Mouse (Mus musculus) MEL (cell line): Measurements from ENCODE around the gene Atrip. TPM values are rescaled to one million over a fixed set of nuclear protein-coding genes. Genes with fewer than 3 reads are reported as not detected.

Source experiments
- DNase-seq: peaks from one replicate; pipeline ENCODE4 v3.0.0; 2011; ENCODE audit warnings: low read depth, low spot score
- H3K27ac ChIP-seq: 2 replicates; pipeline ENCODE4 v1.5.1; 2012; ENCODE audit warnings: low read depth, mild to moderate bottlenecking, control low read depth, low read length, moderate library complexity; ENCODE audit not compliant: control insufficient read depth
- H3K27me3 ChIP-seq, 2 experiments: fragments of 150-350 bp in 1 of 2; sonication (generic) in 1 of 2; 2 replicates each; pipeline ENCODE4 v1.6.1; 2012; ENCODE audit warnings: low read length in 2 of 2, mild to moderate bottlenecking in 2 of 2, improper control_type of control experiment in 1 of 2, moderate library complexity in 1 of 2; ENCODE audit not compliant: insufficient read depth in 2 of 2, control insufficient read depth in 1 of 2
- H3K36me3 ChIP-seq, 2 experiments: 2 replicates each; pipeline ENCODE4 v1.6.1; 2012 to 2014; ENCODE audit warnings: low read length in 2 of 2, improper control_type of control experiment in 1 of 2, inconsistent platforms in 1 of 2, mild to moderate bottlenecking in 1 of 2; ENCODE audit not compliant: insufficient read depth in 2 of 2, control insufficient read depth in 1 of 2
- H3K4me1 ChIP-seq, 2 experiments: fragments of 150-350 bp in 1 of 2; sonication (generic) in 1 of 2; 2 replicates each; pipeline ENCODE4 v1.6.1; 2012; ENCODE audit warnings: low read length in 2 of 2, improper control_type of control experiment in 1 of 2, mild to moderate bottlenecking in 1 of 2; ENCODE audit not compliant: insufficient read depth in 2 of 2, control insufficient read depth in 1 of 2
- H3K4me3 ChIP-seq, 2 experiments: fragments of 150-350 bp in 1 of 2; sonication (generic) in 1 of 2; 2 replicates each; pipeline ENCODE4 v1.5.1; 2012; ENCODE audit warnings: low read depth in 2 of 2, low read length in 2 of 2, mild to moderate bottlenecking in 2 of 2, moderate library complexity in 2 of 2, control low read depth in 1 of 2, improper control_type of control experiment in 1 of 2; ENCODE audit not compliant: control insufficient read depth in 1 of 2, insufficient read depth in 1 of 2
- H3K79me2 ChIP-seq: 2 replicates; pipeline ENCODE4 v1.6.1; 2012; ENCODE audit warnings: mild to moderate bottlenecking, low read length, moderate library complexity; ENCODE audit not compliant: control insufficient read depth, poor library complexity, insufficient read depth
- H3K9ac ChIP-seq: 2 replicates; pipeline ENCODE4 v1.6.1; 2012; ENCODE audit warnings: low read depth, mild to moderate bottlenecking, control low read depth, low read length, moderate library complexity; ENCODE audit not compliant: control insufficient read depth, poor library complexity, severe bottlenecking
- H3K9me3 ChIP-seq: fragments of 150-350 bp; sonication (generic); replicated peaks from 2 replicates; pipeline ENCODE4 v1.6.1; 2012; ENCODE audit warnings: mild to moderate bottlenecking, low read length, improper control_type of control experiment, moderate library complexity; ENCODE audit not compliant: insufficient read depth
- CHD2 ChIP-seq: IDR thresholded peaks from 2 replicates; pipeline ENCODE4 v1.6.1; 2011; ENCODE audit warnings: low read length, improper control_type of control experiment
- E2F4 ChIP-seq: IDR thresholded peaks from 2 replicates; pipeline ENCODE4 v1.6.1; 2011; ENCODE audit warnings: low read depth, low read length, improper control_type of control experiment, borderline replicate concordance
- ELF1 ChIP-seq: IDR thresholded peaks from 2 replicates; pipeline ENCODE4 v1.6.1; 2014; ENCODE audit warnings: low read depth, mild to moderate bottlenecking, inconsistent platforms, low read length, improper control_type of control experiment, moderate library complexity
- EP300 ChIP-seq, 2 experiments: IDR thresholded peaks; 2 replicates each; pipeline ENCODE4 v1.6.1; 2011; ENCODE audit warnings: improper control_type of control experiment in 2 of 2, low read length in 2 of 2, low read depth in 1 of 2, mild to moderate bottlenecking in 1 of 2
- ETS1 ChIP-seq: IDR thresholded peaks from 2 replicates; pipeline ENCODE4 v1.6.1; 2012; ENCODE audit warnings: low read depth, mild to moderate bottlenecking, inconsistent platforms, low read length, improper control_type of control experiment, moderate library complexity
- GABPA ChIP-seq: IDR thresholded peaks from 2 replicates; pipeline ENCODE4 v1.6.1; 2012; ENCODE audit warnings: low read depth, mild to moderate bottlenecking, inconsistent platforms, low read length, improper control_type of control experiment, moderate library complexity
- GATA1 ChIP-seq: IDR thresholded peaks from 2 replicates; pipeline ENCODE4 v1.6.1; 2011; ENCODE audit warnings: low read depth, low read length, improper control_type of control experiment
- JUND ChIP-seq: IDR thresholded peaks from 2 replicates; pipeline ENCODE4 v1.6.1; 2011; ENCODE audit warnings: low read depth, mild to moderate bottlenecking, improper control_type of control experiment, low read length
- KAT2A ChIP-seq: conservative IDR thresholded peaks from 2 replicates; pipeline ENCODE4 v1.6.1; 2012; ENCODE audit warnings: low read depth, low read length, improper control_type of control experiment, inconsistent platforms
- MAFK ChIP-seq: IDR thresholded peaks from 2 replicates; pipeline ENCODE4 v1.6.1; 2011; ENCODE audit warnings: low read depth, mild to moderate bottlenecking, low read length, improper control_type of control experiment, borderline replicate concordance
- MAX ChIP-seq: IDR thresholded peaks from 2 replicates; pipeline ENCODE4 v1.6.1; 2011; ENCODE audit warnings: low read length, improper control_type of control experiment
- MAZ ChIP-seq: IDR thresholded peaks from 2 replicates; pipeline ENCODE4 v1.6.1; 2012; ENCODE audit warnings: low read depth, mild to moderate bottlenecking, inconsistent platforms, low read length, improper control_type of control experiment
- MEF2A ChIP-seq: IDR thresholded peaks from 2 replicates; pipeline ENCODE4 v1.6.1; 2014; ENCODE audit warnings: low read depth, mild to moderate bottlenecking, inconsistent platforms, low read length, improper control_type of control experiment; ENCODE audit not compliant: poor library complexity, insufficient replicate concordance, severe bottlenecking; ENCODE audit errors: extremely low read depth
- MXI1 ChIP-seq: IDR thresholded peaks from 2 replicates; pipeline ENCODE4 v1.6.1; 2011; ENCODE audit warnings: mild to moderate bottlenecking, low read depth, low read length, improper control_type of control experiment
- MYB ChIP-seq: IDR thresholded peaks from 2 replicates; pipeline ENCODE4 v1.6.1; 2011; ENCODE audit warnings: mild to moderate bottlenecking, low read depth, low read length, improper control_type of control experiment
- POLR2A ChIP-seq, 2 experiments: IDR thresholded peaks; 2 replicates each; pipeline ENCODE4 v1.6.1; 2011 to 2012; ENCODE audit warnings: low read length in 2 of 2, mild to moderate bottlenecking in 2 of 2, control low read depth in 1 of 2, improper control_type of control experiment in 1 of 2, low read depth in 1 of 2, moderate library complexity in 1 of 2; ENCODE audit not compliant: control insufficient read depth in 1 of 2, insufficient read depth in 1 of 2, poor library complexity in 1 of 2
- POLR2AphosphoS2 ChIP-seq: IDR thresholded peaks from 2 replicates; pipeline ENCODE4 v1.6.1; 2011; ENCODE audit warnings: low read length, improper control_type of control experiment
- RAD21 ChIP-seq: IDR thresholded peaks from 2 replicates; pipeline ENCODE4 v1.6.1; 2011; ENCODE audit warnings: mild to moderate bottlenecking, low read depth, low read length, improper control_type of control experiment
- RCOR1 ChIP-seq: IDR thresholded peaks from 2 replicates; pipeline ENCODE4 v1.6.1; 2012; ENCODE audit warnings: low read depth, mild to moderate bottlenecking, inconsistent platforms, low read length, improper control_type of control experiment
- SMC3 ChIP-seq: IDR thresholded peaks from 2 replicates; pipeline ENCODE4 v1.6.1; 2011; ENCODE audit warnings: low read depth, low read length, improper control_type of control experiment
- TAL1 ChIP-seq: IDR thresholded peaks from 2 replicates; pipeline ENCODE4 v1.6.1; 2012; ENCODE audit warnings: mild to moderate bottlenecking, inconsistent platforms, low read length, moderate library complexity, mixed read lengths
- TCF12 ChIP-seq: IDR thresholded peaks from 2 replicates; pipeline ENCODE4 v1.6.1; 2014; ENCODE audit warnings: low read depth, mild to moderate bottlenecking, inconsistent platforms, low read length, improper control_type of control experiment, moderate library complexity
- USF1 ChIP-seq: IDR thresholded peaks from 2 replicates; pipeline ENCODE4 v1.6.1; 2014; ENCODE audit warnings: low read depth, mild to moderate bottlenecking, inconsistent platforms, low read length, improper control_type of control experiment, moderate library complexity
- USF2 ChIP-seq, 2 experiments: IDR thresholded peaks; 2 replicates each; pipeline ENCODE4 v1.6.1; 2011 to 2012; ENCODE audit warnings: improper control_type of control experiment in 2 of 2, low read length in 2 of 2, borderline replicate concordance in 1 of 2, inconsistent platforms in 1 of 2, low read depth in 1 of 2, mild to moderate bottlenecking in 1 of 2; ENCODE audit not compliant: insufficient read depth in 1 of 2
- ZC3H11A ChIP-seq: IDR thresholded peaks from 2 replicates; pipeline ENCODE4 v1.6.1; 2012; ENCODE audit warnings: low read depth, mild to moderate bottlenecking, inconsistent platforms, low read length, improper control_type of control experiment
- ZKSCAN1 ChIP-seq: IDR thresholded peaks from 2 replicates; pipeline ENCODE4 v1.6.1; 2012; ENCODE audit warnings: low read depth, mild to moderate bottlenecking, inconsistent platforms, low read length, improper control_type of control experiment, moderate library complexity
- ZMIZ1 ChIP-seq: IDR thresholded peaks from 2 replicates; pipeline ENCODE4 v1.6.1; 2012; ENCODE audit warnings: low read depth, mild to moderate bottlenecking, inconsistent platforms, low read length, improper control_type of control experiment, moderate library complexity
- ZNF384 ChIP-seq: IDR thresholded peaks from 2 replicates; pipeline ENCODE4 v1.6.1; 2012; ENCODE audit warnings: low read depth, mild to moderate bottlenecking, inconsistent platforms, low read length, improper control_type of control experiment
- polyA plus RNA-seq, 2 experiments: library from polyadenylated mRNA; stranded (reverse) in 1 of 2; unstranded in 1 of 2; fragments of >175 nt in 1 of 2; fragments of >200 nt in 1 of 2; gene quantifications; 2 replicates each; pipeline versions ENCODE4 v1.2.1 to v1.2.4; 2012; ENCODE audit warnings: low replicate concordance in 2 of 2, low read depth in 1 of 2; ENCODE audit not compliant: insufficient read length in 2 of 2, insufficient read depth in 1 of 2, missing spikeins in 1 of 2
- total RNA-seq: library from RNA; depleted of rRNA; stranded (reverse); fragments of 300-350 nt; gene quantifications from 2 replicates; pipeline ENCODE4 v1.2.3, GENCODE M21; 2012

The Atrip gene
- total and polyA plus RNA-seq, 3 experiments, result 18.4 to 35.3 TPM; not detected in 1

GRCm38 (mm10) chr9:109097831-109098230, 23.9 kb upstream of the Atrip start:
- Histone ChIP-seq H3K9me3 (no peaks in the 10 kb centered on the region), H3K27ac (no peak overlapping the region), H3K4me3 (no peak overlapping the region), H3K27me3 (no peaks in the 10 kb centered on the region), H3K36me3 (no peaks in the 10 kb centered on the region), H3K79me2 (no peaks in the 10 kb centered on the region), H3K9ac (no peak overlapping the region), H3K4me1 (no peaks in the 10 kb centered on the region)
- DNase-seq, result no peak
- TF ChIP-seq MEF2A (no peak), ZC3H11A (no peak), TCF12 (no peak), MYB (no peak), GABPA (no peak), SMC3 (no peak), POLR2A (IDR thresholded peaks at IDR 0.05; ENCODE audit: control insufficient read depth in 1 of 2, insufficient read depth in 1 of 2, low read depth in 1 of 2, low read length in 2 of 2, poor library complexity in 1 of 2) (no peak), E2F4 (no peak), ZKSCAN1 (no peak), USF1 (no peak), EP300 (IDR thresholded peaks at IDR 0.05; ENCODE audit: low read depth in 1 of 2, low read length in 2 of 2) (no peak), MAZ (no peak), JUND (no peak), ETS1 (no peak), TAL1 (no peak), RCOR1 (no peak), USF2 (IDR thresholded peaks at IDR 0.05; ENCODE audit: borderline replicate concordance in 1 of 2, insufficient read depth in 1 of 2, low read depth in 1 of 2, low read length in 2 of 2) (no peak), CHD2 (no peak), KAT2A (no peak)

- Histone ChIP-seq H3K27ac (no peak overlapping the region), H3K9ac (no peak overlapping the region), H3K36me3 (no peaks in the 10 kb centered on the region), H3K4me1 (no peaks in the 10 kb centered on the region), H3K79me2 (no peaks in the 10 kb centered on the region), H3K4me3 (no peak overlapping the region), H3K27me3 (no peaks in the 10 kb centered on the region), H3K9me3 (no peaks in the 10 kb centered on the region)
- TF ChIP-seq GATA1, result no peak
- no peak for TF ChIP-seq ELF1
- no peak for TF ChIP-seq MYB
- no peak for TF ChIP-seq MAFK
- TF ChIP-seq GABPA, result no peak
- no peak for TF ChIP-seq TCF12
- no peak for TF ChIP-seq POLR2A (IDR thresholded peaks at IDR 0.05; ENCODE audit: control insufficient read depth in 1 of 2, insufficient read depth in 1 of 2, low read depth in 1 of 2, low read length in 2 of 2, poor library complexity in 1 of 2)
- TF ChIP-seq ZNF384, result no peak
- TF ChIP-seq RAD21, result no peak
- TF ChIP-seq MAX, result no peak
- TF ChIP-seq JUND, result no peak
- no peak for TF ChIP-seq USF1
- TF ChIP-seq MXI1, result no peak
- no peak for TF ChIP-seq MEF2A
- no peak for TF ChIP-seq POLR2AphosphoS2
- TF ChIP-seq E2F4, result no peak
- TF ChIP-seq ZMIZ1, result no peak
- DNase-seq, result no peak
Measured at GRCm38 (mm10) chr9:109097291-109097690, 23.4 kb upstream of the Atrip start.
